Mouse (Mus musculus): Measurements from ENCODE around the gene Znhit1.

- no peak for TF ChIP-seq POLR2A (IDR thresholded peaks at IDR 0.05; ENCODE audit: control insufficient read depth, low read depth, low read length)
- TF ChIP-seq CTCF (IDR thresholded peaks at IDR 0.05; ENCODE audit: control insufficient read depth, insufficient read depth, insufficient replicate concordance, low read depth, low read length): no peak
These were observed 20.9 kb downstream of the Znhit1 start for GRCm38 (mm10) chr5:136966861-136967455.

All from testis, adult 2 months (tissue).